Mouse (Mus musculus): ENCODE data around the gene Nfya.

Gene Nfya

GRCm38 (mm10) chr17:48409380-48410298 lies at the start of gene Nfya, which contains the start of gene Oard1:
Gene Nfya, minus strand, starts transcription at chr17:48409906.
Gene Oard1, plus strand, starts transcription at chr17:48410014.
- DNase-seq (ENCODE audit: low spot score in 2 of 2) = peak; percentile 100

DNA sequence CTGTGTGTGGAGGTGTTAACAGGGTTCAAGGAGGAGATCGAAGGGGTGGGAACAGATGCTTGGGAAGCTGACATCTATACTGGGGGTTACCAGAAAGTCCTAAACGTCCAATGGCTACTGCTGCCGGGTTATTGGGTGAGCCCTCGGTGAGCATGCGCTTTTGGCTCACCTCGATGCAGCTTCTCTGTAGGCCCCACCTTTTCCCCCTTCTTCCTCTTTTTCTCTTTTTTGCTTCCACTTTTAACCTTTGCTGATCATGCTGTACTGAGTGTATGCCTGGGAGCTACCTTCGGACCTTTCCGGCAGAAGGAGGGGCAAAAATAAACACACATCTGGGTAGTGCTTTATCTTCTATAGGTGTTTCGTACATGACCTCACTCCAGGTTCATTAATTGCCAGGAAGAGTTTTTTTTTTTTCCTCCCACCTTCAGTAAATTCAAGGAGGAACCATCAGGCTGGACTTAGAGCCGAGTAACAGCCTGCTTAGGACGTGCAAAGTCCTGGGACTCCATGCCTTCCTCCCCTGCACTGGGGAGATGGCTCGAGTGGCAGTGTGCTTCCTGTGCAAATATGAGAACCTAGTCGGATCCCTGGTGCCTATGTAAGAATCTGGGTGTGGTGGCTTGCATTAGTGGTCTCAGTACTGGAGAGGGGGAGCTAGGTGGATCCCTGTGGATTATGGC lies 48.4 kb upstream of the Nfya start:
- DNase-seq (ENCODE audit: low spot score in 2 of 2) = no peak

GRCm38 (mm10) chr17:48455955-48456354 lies 46.2 kb upstream of the Nfya start:
- no peak for DNase-seq (ENCODE audit: low spot score in 2 of 2)

DNA sequence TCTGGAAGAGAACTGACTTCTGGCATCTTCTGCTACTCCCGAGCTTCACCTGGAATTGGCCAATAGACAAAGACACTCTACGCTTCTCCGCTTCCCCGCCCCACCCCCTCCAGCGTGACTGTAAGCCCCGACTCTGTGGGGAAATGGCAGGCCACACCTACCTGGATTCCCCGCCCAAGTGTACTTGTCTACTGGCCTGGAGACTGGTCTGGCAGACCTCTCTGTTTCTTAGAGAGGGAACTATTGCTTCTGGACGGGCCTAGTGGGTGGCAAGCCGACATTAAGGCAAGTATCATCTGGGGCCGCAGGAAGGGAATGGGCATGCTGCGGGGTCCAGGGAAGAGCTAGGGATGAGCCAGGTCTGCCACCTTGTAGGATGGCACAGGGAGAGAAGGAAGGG lies 45.0 kb upstream of the Nfya start, which contains the start of gene Unc5cl:
TSS of gene Unc5cl (plus strand) at position 214 of the 400 bp plus-strand sequence.
- DNase-seq (ENCODE audit: low spot score in 2 of 2) = no peak

- no peak for DNase-seq (ENCODE audit: low spot score in 2 of 2)
These were observed 44.5 kb upstream of the Nfya start for GRCm38 (mm10) chr17:48454190-48454589.

- DNase-seq (ENCODE audit: low spot score in 2 of 2) = no peak
These were observed 43.8 kb upstream of the Nfya start for GRCm38 (mm10) chr17:48453489-48453888.

DNA sequence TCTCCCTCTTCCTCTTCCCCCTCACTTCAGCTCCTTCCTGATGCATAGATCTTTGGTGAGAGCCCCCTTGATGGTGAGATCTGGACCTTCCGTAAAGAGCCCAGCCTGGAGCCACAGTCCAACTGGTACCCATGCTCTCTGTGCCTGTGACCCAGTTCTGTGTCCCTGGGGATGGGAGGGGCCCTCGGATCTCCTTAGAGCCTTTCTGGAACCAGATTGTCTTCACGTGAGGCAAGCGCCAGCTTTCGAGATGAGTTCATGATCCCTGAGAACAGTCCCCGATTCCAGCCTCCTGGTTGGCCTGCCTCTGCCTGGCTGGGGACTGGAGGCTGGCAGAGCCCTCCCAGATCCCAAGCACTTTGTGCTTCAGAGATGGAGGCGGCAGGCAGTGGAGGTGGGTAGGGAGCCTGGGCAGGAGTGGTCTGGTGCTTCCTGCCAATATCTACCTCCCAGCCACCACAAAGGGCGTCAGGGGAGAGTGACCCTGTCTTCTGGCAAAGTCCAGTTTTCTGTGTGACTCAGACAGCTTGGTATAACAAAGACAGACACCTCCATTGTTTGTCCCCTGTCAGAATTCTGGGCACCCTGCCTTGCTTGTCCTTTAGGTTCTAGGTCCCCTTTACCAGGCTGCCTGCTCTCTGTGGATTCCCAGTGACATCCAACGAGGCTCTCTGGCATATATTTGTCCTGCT lies 42.2 kb upstream of the Nfya start:
- DNase-seq (ENCODE audit: low spot score in 2 of 2) = no peak

DNA sequence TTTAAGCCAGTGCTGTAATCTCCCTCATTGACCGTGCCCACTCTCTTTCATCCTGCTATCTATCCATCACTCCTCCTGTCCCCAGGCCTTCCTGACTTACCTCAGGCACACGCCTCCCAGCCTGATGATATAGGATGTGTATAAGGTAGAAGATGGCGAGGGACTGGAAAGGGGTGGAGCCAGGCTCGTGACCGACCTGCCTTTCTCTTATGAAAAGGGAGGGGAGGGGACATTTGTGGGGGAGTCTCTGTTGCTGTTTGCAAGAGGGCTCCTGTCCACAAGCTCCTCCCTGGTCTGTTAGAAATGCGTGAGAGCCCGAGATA lies 41.6 kb upstream of the Nfya start, which contains the start of gene Tspo2:
TSS of gene Tspo2 (minus strand) at position 170 of the 323 bp plus-strand sequence.
- DNase-seq (ENCODE audit: low spot score in 2 of 2) = no peak

GRCm38 (mm10) chr17:48450666-48451352 lies 41.1 kb upstream of the Nfya start:
- no peak for DNase-seq (ENCODE audit: low spot score in 2 of 2)

DNA sequence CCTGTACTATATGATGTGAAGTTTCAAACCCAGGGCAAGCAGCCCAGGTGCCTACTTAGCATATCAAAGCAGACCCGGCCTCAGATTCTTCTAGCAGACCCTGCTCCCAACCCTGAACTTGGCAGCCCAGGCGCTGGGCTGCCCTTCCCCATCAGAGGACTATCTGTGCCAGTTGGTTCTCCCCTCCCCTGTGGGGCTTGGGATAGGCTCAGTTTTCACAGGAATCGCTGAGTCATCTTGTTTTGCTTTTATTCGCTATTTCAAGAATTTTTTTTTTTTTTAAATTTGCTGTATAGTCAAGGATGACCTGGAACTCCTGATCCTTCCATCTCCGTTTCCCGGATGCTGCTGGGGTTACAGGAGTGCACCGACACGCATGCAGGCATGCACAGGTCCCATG lies 38.0 kb upstream of the Nfya start:
- DNase-seq (ENCODE audit: low spot score in 2 of 2) = no peak

DNA sequence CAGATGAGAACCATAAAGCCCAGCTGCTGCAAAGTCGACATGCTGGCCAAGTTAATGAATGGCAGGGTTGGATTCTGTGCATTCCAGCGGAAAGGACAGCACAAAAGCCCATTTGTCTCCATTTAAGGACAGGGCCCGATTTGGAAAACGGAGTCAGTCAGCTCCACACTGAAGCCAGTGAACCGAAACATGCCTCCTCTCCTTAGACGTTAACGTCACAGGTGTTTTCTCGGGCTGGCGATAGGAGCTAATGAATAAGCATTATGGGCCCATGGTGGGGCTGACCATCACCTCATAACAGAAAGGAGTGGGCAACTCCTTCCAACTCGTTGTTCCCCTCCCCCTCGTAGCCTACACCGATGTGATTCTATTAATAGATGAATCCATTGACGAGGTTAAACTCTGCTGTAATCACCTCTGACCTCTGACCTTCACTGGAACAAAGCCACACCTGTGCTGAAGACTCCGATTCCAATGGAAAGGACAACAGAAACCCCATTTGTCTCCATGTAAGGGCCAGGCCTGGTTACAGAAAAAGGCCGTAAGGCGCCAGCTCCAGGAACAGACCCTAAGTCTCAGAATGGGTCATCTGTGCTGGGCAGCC lies 33.9 kb upstream of the Nfya start:
- DNase-seq (ENCODE audit: low spot score in 2 of 2) = no peak

- no peak for DNase-seq (ENCODE audit: low spot score in 2 of 2)
These were observed 33.2 kb upstream of the Nfya start for GRCm38 (mm10) chr17:48442745-48443457.

- no peak for DNase-seq (ENCODE audit: low spot score in 2 of 2)
These were observed 27.8 kb upstream of the Nfya start for GRCm38 (mm10) chr17:48437421-48437911.

GRCm38 (mm10) chr17:48436487-48436886 lies 26.8 kb upstream of the Nfya start:
- no peak for DNase-seq (ENCODE audit: low spot score in 2 of 2)

- no peak for DNase-seq (ENCODE audit: low spot score in 2 of 2)
These were observed 24.8 kb upstream of the Nfya start for GRCm38 (mm10) chr17:48434479-48434878.

GRCm38 (mm10) chr17:48433689-48434330 lies 24.1 kb upstream of the Nfya start:
- no peak for DNase-seq (ENCODE audit: low spot score in 2 of 2)

- DNase-seq (ENCODE audit: low spot score in 2 of 2) = no peak
These were observed 23.4 kb upstream of the Nfya start for GRCm38 (mm10) chr17:48433006-48433655.

DNA sequence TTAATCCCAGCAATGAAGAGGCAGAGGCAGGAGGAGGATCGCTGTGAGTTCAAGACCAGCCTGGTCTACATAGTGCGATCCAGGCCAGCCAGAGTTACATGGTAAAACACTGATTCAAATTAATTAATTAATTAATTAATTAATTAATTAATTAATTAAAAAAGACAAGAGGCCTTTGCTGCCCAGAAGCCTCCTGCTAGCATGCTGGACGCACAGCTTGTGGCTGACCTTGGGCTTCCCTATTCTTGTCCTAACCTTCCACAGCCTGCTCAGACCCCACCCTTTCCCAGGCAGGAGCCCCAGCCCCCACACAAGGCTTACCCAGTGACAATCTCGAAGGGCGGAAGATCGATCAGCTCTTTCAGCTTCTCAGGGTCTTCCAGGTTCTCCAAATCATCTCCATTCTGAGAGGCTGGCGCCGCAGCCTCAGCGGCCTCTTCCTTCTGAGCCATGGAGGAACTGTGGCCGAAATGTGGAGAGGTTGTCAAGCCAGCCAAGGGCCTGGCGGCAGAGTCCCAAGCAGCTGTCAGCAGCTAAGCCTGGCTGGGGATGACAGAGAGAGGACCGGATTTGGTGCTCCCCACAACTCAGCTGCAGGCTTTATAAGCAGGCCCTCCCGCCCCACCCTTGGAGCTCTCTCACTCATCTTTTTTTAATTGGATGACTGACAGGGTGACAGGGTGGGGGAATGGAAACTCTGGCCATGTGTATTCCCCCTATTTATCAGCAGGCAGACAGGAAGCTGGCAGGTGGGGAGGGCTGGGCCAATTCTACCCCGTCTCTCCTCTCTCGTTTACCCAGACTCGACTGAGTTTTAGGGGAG lies 22.7 kb upstream of the Nfya start, which contains the start of gene Apobec2:
TSS of gene Apobec2 (minus strand) at position 773 of the 823 bp plus-strand sequence.
- DNase-seq (ENCODE audit: low spot score in 2 of 2) = no peak

Data from frontal cortex, postnatal 36 days (tissue).